8 mouse cellular contexts compared by ENCODE assay signal in the genomic region with DNA sequence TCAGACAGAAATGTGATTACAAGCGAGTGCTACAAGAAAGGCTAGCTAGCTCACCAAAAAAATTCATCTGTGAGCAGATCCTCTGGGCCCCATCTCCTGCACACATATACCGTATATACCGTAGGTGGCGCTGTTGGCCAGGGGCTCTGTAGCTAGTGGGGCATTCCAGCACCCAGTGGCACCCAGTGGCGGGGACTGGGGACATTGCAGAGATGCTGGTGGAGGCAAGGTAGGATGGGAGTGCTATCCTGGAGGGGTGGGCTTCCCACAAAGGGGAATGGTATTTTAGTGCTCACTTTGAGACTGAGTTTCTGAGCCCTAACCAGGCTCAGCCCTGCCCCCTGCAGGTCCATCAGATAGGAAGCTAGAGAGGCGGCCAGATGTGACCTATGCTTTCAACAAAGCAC. TPM values are rescaled to one million over a fixed set of nuclear protein-coding genes. Genes with fewer than 3 reads are reported as not detected.
DNase-seq lines count a peak whose midpoint lies in the region; ATAC-seq and TF ChIP-seq lines count a peak whose summit lies in the region.

No protein-coding gene starts in this region.

- no peaks in the 10 kb centered on the region for H3K27me3 ChIP-seq in MEL (ENCODE audit: control insufficient read depth in 1 of 2, insufficient read depth in 2 of 2, low read length in 2 of 2)
- H3K27me3 ChIP-seq in forebrain, postnatal 0 days (ENCODE audit: insufficient read depth, low read length) = no peaks in the 10 kb centered on the region

- no peak overlapping the region for H3K27ac ChIP-seq in MEL (ENCODE audit: control insufficient read depth, low read depth, low read length)
- H3K27ac ChIP-seq in forebrain, postnatal 0 days (ENCODE audit: low read depth, low read length) = no peak overlapping the region
- 0 out of 2 replicates have a peak overlapping the region, but pooled peaks have one; percentile 18 for H3K27ac ChIP-seq in layer of hippocampus, adult 2 months

- no peak overlapping the region for H3K4me3 ChIP-seq in MEL (ENCODE audit: control insufficient read depth in 1 of 2, insufficient read depth in 1 of 2, low read depth in 2 of 2, low read length in 2 of 2)
- no peak overlapping the region for H3K4me3 ChIP-seq in forebrain, postnatal 0 days (ENCODE audit: low read depth, low read length)
- H3K4me3 ChIP-seq in layer of hippocampus, adult 2 months = no peak overlapping the region
- no peak overlapping the region for H3K4me3 ChIP-seq in lung, adult 2 months (replicated peaks; ENCODE audit: extremely low read depth, low read depth, low read length)

- H3K9ac ChIP-seq in MEL (ENCODE audit: control insufficient read depth, low read depth, low read length, poor library complexity, severe bottlenecking) = no peak overlapping the region
- H3K9ac ChIP-seq in forebrain, postnatal 0 days = no peak overlapping the region

- TF ChIP-seq EP300 in MEL (IDR thresholded peaks at IDR 0.05; ENCODE audit: low read depth in 1 of 2, low read length in 2 of 2) = 0 out of 4 replicates have a peak, but pooled peaks of 1 of the 2 experiments have one; percentile 33

- H3K4me1 ChIP-seq in MEL (ENCODE audit: control insufficient read depth in 1 of 2, insufficient read depth in 2 of 2, low read length in 2 of 2) = peaks cover 0 to 23% of the 10 kb centered on the region in 2 experiments
- H3K4me1 ChIP-seq in forebrain, postnatal 0 days (ENCODE audit: insufficient read depth) = no peaks in the 10 kb centered on the region
- peaks cover 12% of the 10 kb centered on the region for H3K4me1 ChIP-seq in lung, adult 2 months (ENCODE audit: control insufficient read depth, insufficient read depth, low read length)

- peak; percentile 88 for ATAC-seq in forebrain, postnatal 0 days
- ATAC-seq in neutrophil, adult 5-6 weeks (ENCODE audit: extremely low read depth, insufficient number of reproducible peaks, low FRiP score, poor library complexity, severe bottlenecking) = peak; percentile 74

- H3K36me3 ChIP-seq in MEL (ENCODE audit: control insufficient read depth in 1 of 2, insufficient read depth in 2 of 2, low read length in 2 of 2) = peaks cover 0 to 20% of the 10 kb centered on the region in 2 experiments; a peak in 2 of 4 replicates
- H3K36me3 ChIP-seq in forebrain, postnatal 0 days (ENCODE audit: insufficient read depth) = peaks cover 46% of the 10 kb centered on the region

- 19% methylated on average over 6 of the region's 6 CpGs for WGBS in forebrain, postnatal 0 days
- 19% methylated on average over 6 of the region's 6 CpGs for WGBS in lung, adult 2 months

- no peaks in the 10 kb centered on the region for H3K9me3 ChIP-seq in MEL (replicated peaks; ENCODE audit: insufficient read depth, low read length)
- no peaks in the 10 kb centered on the region for H3K9me3 ChIP-seq in forebrain, postnatal 0 days (ENCODE audit: low read length)

- no peak overlapping the region for H3K4me2 ChIP-seq in forebrain, postnatal 0 days (ENCODE audit: low read depth)

- TF ChIP-seq CTCF in MEL (IDR thresholded peaks at IDR 0.05 in 2 of 3, conservative IDR thresholded peaks at IDR 0.05 in 1 of 3; ENCODE audit: control insufficient read depth in 1 of 3, insufficient read depth in 1 of 3, low read depth in 2 of 3, low read length in 3 of 3, poor library complexity in 1 of 3, severe bottlenecking in 1 of 3) = peak; percentile 91 to 95 (median 94)
- TF ChIP-seq CTCF in forebrain, postnatal 0 days (IDR thresholded peaks at IDR 0.05; ENCODE audit: low read depth) = peak; percentile 87
- peak; percentile 90 for TF ChIP-seq CTCF in layer of hippocampus, adult 2 months (conservative IDR thresholded peaks at IDR 0.05)
- TF ChIP-seq CTCF in lung, adult 2 months (IDR thresholded peaks at IDR 0.05; ENCODE audit: insufficient read depth, low read length) = peak; percentile 66

- no peaks in the 10 kb centered on the region for H3K79me2 ChIP-seq in MEL (ENCODE audit: control insufficient read depth, insufficient read depth, low read length, poor library complexity)

- TF ChIP-seq RAD21 in MEL (IDR thresholded peaks at IDR 0.05; ENCODE audit: low read depth, low read length) = peak; percentile 87

- DNase-seq in MEL (ENCODE audit: low read depth, low spot score) = peak; percentile 89
- peak; percentile 70 for DNase-seq in cerebellum, adult 11 months
- peak; percentile 77 for DNase-seq in forebrain, postnatal 0 days
- peak; percentile 84 for DNase-seq in heart, postnatal 4 days
- peak; percentile 61 to 83 for DNase-seq in layer of hippocampus, adult 2 months (ENCODE audit: low spot score in 2 of 2)
- peak; percentile 74 for DNase-seq in lung, adult 2 months
- peak; percentile 40 for DNase-seq in testis, postnatal 14 days (ENCODE audit: low spot score)

- TF ChIP-seq POLR2A in MEL (IDR thresholded peaks at IDR 0.05; ENCODE audit: control insufficient read depth in 1 of 2, insufficient read depth in 1 of 2, low read depth in 1 of 2, low read length in 2 of 2, poor library complexity in 1 of 2) = no peak; a peak in 1 of 4 replicates
- no peak for TF ChIP-seq POLR2A in lung, adult 2 months (IDR thresholded peaks at IDR 0.05; ENCODE audit: borderline replicate concordance, extremely low read depth, low read depth, low read length)

TF ChIP-seq in MEL, 35 proteins besides CTCF, POLR2A, EP300 and RAD21:
- no peak for TF ChIP-seq E2F4 (IDR thresholded peaks at IDR 0.05; ENCODE audit: borderline replicate concordance, low read depth, low read length)
- TF ChIP-seq SIN3A (IDR thresholded peaks at IDR 0.05; ENCODE audit: low read length) = peak; percentile 49; the same call in 1 of the 2 replicates
- peak; percentile 33; the same call in 1 of the 2 replicates for TF ChIP-seq HCFC1 (IDR thresholded peaks at IDR 0.05; ENCODE audit: low read depth, low read length)
- no peak for TF ChIP-seq ETS1 (IDR thresholded peaks at IDR 0.05; ENCODE audit: low read depth, low read length)
- TF ChIP-seq MAFK (IDR thresholded peaks at IDR 0.05; ENCODE audit: borderline replicate concordance, low read depth, low read length) = no peak
- 0 out of 2 replicates have a peak, but pooled peaks have one; percentile 43 for TF ChIP-seq MAZ (IDR thresholded peaks at IDR 0.05; ENCODE audit: low read depth, low read length)
- peak; percentile 69 for TF ChIP-seq ZNF384 (IDR thresholded peaks at IDR 0.05; ENCODE audit: low read depth, low read length)
- peak; percentile 74 for TF ChIP-seq ZC3H11A (IDR thresholded peaks at IDR 0.05; ENCODE audit: low read depth, low read length)
- TF ChIP-seq SMC3 (IDR thresholded peaks at IDR 0.05; ENCODE audit: low read depth, low read length) = peak; percentile 81
- no peak for TF ChIP-seq JUND (IDR thresholded peaks at IDR 0.05; ENCODE audit: low read depth, low read length)
- TF ChIP-seq MYC (IDR thresholded peaks at IDR 0.05; ENCODE audit: low read depth, low read length) = 0 out of 2 replicates have a peak, but pooled peaks have one; percentile 43
- TF ChIP-seq CHD1 (IDR thresholded peaks at IDR 0.05; ENCODE audit: low read depth, low read length) = no peak
- TF ChIP-seq RCOR1 (IDR thresholded peaks at IDR 0.05; ENCODE audit: low read depth, low read length) = peak; percentile 30; the same call in 1 of the 2 replicates
- TF ChIP-seq ELF1 (IDR thresholded peaks at IDR 0.05; ENCODE audit: low read depth, low read length) = 0 out of 2 replicates have a peak, but pooled peaks have one; percentile 32
- no peak for TF ChIP-seq MXI1 (IDR thresholded peaks at IDR 0.05; ENCODE audit: low read depth, low read length)
- no peak for TF ChIP-seq ZKSCAN1 (IDR thresholded peaks at IDR 0.05; ENCODE audit: low read depth, low read length)
- no peak for TF ChIP-seq TCF12 (IDR thresholded peaks at IDR 0.05; ENCODE audit: low read depth, low read length)

RNA-seq across cellular contexts. Expression of a gene that starts 13.4 kb away (rescaled TPM):
- 31.7 and 34.9 TPM in 2 replicates for total RNA-seq in MEL (2012; rRNA removed)
- 10 to 100 TPM in 1 of 2 experiments, not detected in 1; 62.6 TPM for polyA plus RNA-seq in MEL (2012; ENCODE audit: insufficient read depth in 1 of 2, insufficient read length in 2 of 2, low read depth in 1 of 2, low replicate concordance in 2 of 2, missing spikeins in 1 of 2)
- total RNA-seq in forebrain, postnatal 0 days (2014; rRNA removed) = 20.7 and 26.4 TPM in 2 replicates
- polyA plus RNA-seq in forebrain, postnatal 0 days (2015; fragmentation: Nextera tagmentation; extraction: Ambion mirVana) = 61.4 and 69.6 TPM in 2 replicates
- total RNA-seq in heart, postnatal 4 days (2021) = 10 to 100 TPM; 17.2 to 22.8 TPM
- 10 to 100 TPM; 55.4 to 65.4 TPM for total RNA-seq in layer of hippocampus, adult 2 months (2021)
- polyA plus RNA-seq in lung, adult 2 months (2012; rRNA removed) = 6.6 and 7.5 TPM in 2 replicates
- total RNA-seq in neutrophil, adult 5-6 weeks (2017) = 12.2 and 19.3 TPM in 2 replicates

RNA-seq across cellular contexts. Expression of a gene that starts 13.5 kb away (rescaled TPM):
- total RNA-seq in MEL (2012; rRNA removed) = 14.9 and 16.4 TPM in 2 replicates
- polyA plus RNA-seq in MEL (2012; ENCODE audit: insufficient read depth in 1 of 2, insufficient read length in 2 of 2, low read depth in 1 of 2, low replicate concordance in 2 of 2, missing spikeins in 1 of 2) = 10 to 100 TPM in 1 of 2 experiments, not detected in 1; 19.0 TPM
- total RNA-seq in forebrain, postnatal 0 days (2014; rRNA removed) = 10.9 and 11.8 TPM in 2 replicates
- polyA plus RNA-seq in forebrain, postnatal 0 days (2015; fragmentation: Nextera tagmentation; extraction: Ambion mirVana) = 9.1 and 10.8 TPM in 2 replicates
- 1 to 10 TPM; 8.1 to 8.5 TPM for total RNA-seq in heart, postnatal 4 days (2021)
- 1 to 10 TPM; 9.9 TPM for total RNA-seq in layer of hippocampus, adult 2 months (2021)
- 9.1 and 10.6 TPM in 2 replicates for polyA plus RNA-seq in lung, adult 2 months (2012; rRNA removed)
- total RNA-seq in neutrophil, adult 5-6 weeks (2017) = 8.7 and 8.8 TPM in 2 replicates
